Mouse (Mus musculus) activated CD4-positive, CD25-positive, alpha-beta regulatory T cell, adult 9 weeks (primary cell): Measurements from ENCODE around the gene Gm10413. TPM values are rescaled to one million over a fixed set of nuclear protein-coding genes. Genes with fewer than 3 reads are reported as not detected.

ENCODE experiments used
- polyA plus RNA-seq: library from polyadenylated mRNA; unstranded; fragments of 100-300 nt; shearing (Covaris generic); gene quantifications from one replicate; pipeline ENCODE4 v1.2.1, GENCODE M21; 2017

Gm10413 gene
- polyA plus RNA-seq = not detected

GRCm38 (mm10) chr14:3394793-3395192 lies at the start of gene Gm10413:
Gene Gm10413 (plus strand): TSS chr14:3395093.

DNA sequence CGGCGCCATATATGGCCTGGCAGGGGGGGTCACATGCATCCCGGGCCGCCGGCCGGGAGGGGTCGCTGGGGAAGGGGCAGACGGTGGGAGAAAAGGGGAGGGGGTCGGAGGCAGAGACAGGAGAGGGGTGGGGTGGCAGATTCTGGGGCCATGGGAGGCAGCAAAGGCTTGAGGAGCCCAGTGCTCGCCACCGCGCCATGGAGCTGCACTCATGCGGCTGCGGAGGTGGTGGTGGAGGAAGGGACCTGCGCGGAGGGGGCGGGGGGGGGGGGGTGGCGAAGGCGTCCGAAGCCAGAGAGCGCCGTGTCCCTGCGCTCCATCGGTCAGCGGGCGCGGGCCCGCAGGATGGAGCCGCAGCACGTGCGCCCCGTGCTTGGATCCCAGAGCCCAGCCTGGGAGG lies 17.4 kb downstream of the Gm10413 start, which contains the start of gene Gm10409:
Gm10409 (plus strand) TSS at position 301 of the 400 bp plus-strand sequence.

DNA sequence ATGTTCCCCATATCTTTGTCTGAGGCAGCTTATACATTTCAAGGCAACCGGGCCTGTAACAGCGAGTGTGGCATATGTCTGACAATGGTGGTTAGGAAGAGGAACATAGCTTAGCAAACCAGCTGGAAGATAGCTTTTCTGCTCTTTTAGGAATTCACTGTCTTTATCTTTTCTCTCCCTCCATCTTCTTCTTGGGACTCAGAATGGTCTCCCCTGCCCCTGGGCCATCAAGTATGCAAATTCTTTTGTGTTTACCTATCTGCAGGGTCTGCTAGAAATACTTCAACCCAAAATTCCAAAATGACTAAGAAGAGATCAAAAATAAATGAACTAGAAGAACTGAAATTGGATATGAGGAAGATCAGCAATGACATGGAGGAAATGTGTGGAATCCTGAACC lies 32.9 kb downstream of the Gm10413 start, which contains the start of gene Gm3005:
Gm3005 (plus strand) TSS at position 301 of the 400 bp plus-strand sequence.

GRCm38 (mm10) chr14:3449079-3449478 lies 54.2 kb downstream of the Gm10413 start, which contains the start of gene Gm10408:
Gene Gm10408 (plus strand): TSS chr14:3449379.

Other genes starting within 250 kb of the Gm10413 start
- gene Gm5795, start 206.8 kb upstream of the Gm10413 start, polyA plus RNA-seq = not detected
- 26.0 TPM for gene D830030K20Rik, start 186.6 kb upstream of the Gm10413 start, polyA plus RNA-seq
- gene Gm2956, start 62.5 kb upstream of the Gm10413 start, polyA plus RNA-seq = 5.0 TPM
- gene Gm10409, start 17.5 kb downstream of the Gm10413 start, polyA plus RNA-seq = 6.4 TPM
- 1.8 TPM for gene Gm3005, start 33.0 kb downstream of the Gm10413 start, polyA plus RNA-seq
- not detected for gene Gm10408, start 54.3 kb downstream of the Gm10413 start, polyA plus RNA-seq
- not detected for gene Gm3012, start 239.4 kb downstream of the Gm10413 start, polyA plus RNA-seq